Mouse (Mus musculus) cortical plate, adult 2 months (tissue): ENCODE results near the gene Nfkb1. TPM values are rescaled to one million over a fixed set of nuclear protein-coding genes. Genes with fewer than 3 reads are reported as not detected.

ENCODE experiments used
- H3K27ac ChIP-seq: fragments of 200-500 bp; 2 replicates; pipeline ENCODE4 v1.5.1; 2012; ENCODE audit warnings: low read length, control low read depth, inconsistent platforms; ENCODE audit not compliant: insufficient read depth
- H3K4me1 ChIP-seq: fragments of 200-500 bp; 2 replicates; pipeline ENCODE4 v1.6.1; 2011; ENCODE audit warnings: low read length; ENCODE audit not compliant: control insufficient read depth, insufficient read depth
- H3K4me3 ChIP-seq: fragments of 200-500 bp; 2 replicates; pipeline ENCODE4 v1.5.1; 2011; ENCODE audit warnings: mild to moderate bottlenecking, low read length, control low read depth; ENCODE audit not compliant: insufficient read depth
- CTCF ChIP-seq: fragments of 200-500 bp; IDR thresholded peaks from 2 replicates; pipeline ENCODE4 v1.5.1; 2011; ENCODE audit warnings: mild to moderate bottlenecking, control low read depth, low read length; ENCODE audit not compliant: insufficient read depth; ENCODE audit errors: extremely low read depth
- POLR2A ChIP-seq: fragments of 200-500 bp; IDR thresholded peaks from 2 replicates; pipeline ENCODE4 v1.6.1; 2011; ENCODE audit warnings: mild to moderate bottlenecking, low read length, control low read depth; ENCODE audit not compliant: insufficient read depth; ENCODE audit errors: extremely low read depth
- polyA plus RNA-seq: library from polyadenylated mRNA; depleted of rRNA; stranded (reverse); fragments of >200 nt; gene quantifications from 2 replicates; pipeline ENCODE4 v1.2.3, GENCODE M21; 2012

The Nfkb1 gene
- polyA plus RNA-seq, 1 experiment = 22.3 TPM

- no peaks in the 10 kb centered on the region; the same call in 1 of the 2 replicates for H3K4me1 ChIP-seq
- no peak overlapping the region for H3K27ac ChIP-seq
- TF ChIP-seq CTCF (no peak), POLR2A (no peak)
Observed at GRCm38 (mm10) chr3:135726521-135727275, 35.4 kb upstream of the Nfkb1 start.

GRCm38 (mm10) chr3:135726023-135726422 lies 34.7 kb upstream of the Nfkb1 start:
- no peaks in the 10 kb centered on the region for H3K4me1 ChIP-seq
- TF ChIP-seq CTCF = no peak
- no peak for TF ChIP-seq POLR2A
- no peak overlapping the region for H3K27ac ChIP-seq
- H3K4me3 ChIP-seq = no peak overlapping the region

More at GRCm38 (mm10) chr3:135726521-135727275, 35.4 kb upstream of the Nfkb1 start:
- no peak overlapping the region for H3K4me3 ChIP-seq

- TF ChIP-seq POLR2A (no peak), CTCF (no peak)
- Histone ChIP-seq H3K4me3 (no peak overlapping the region), H3K27ac (no peak overlapping the region), H3K4me1 (no peaks in the 10 kb centered on the region)
Observed at GRCm38 (mm10) chr3:135722104-135722503, 30.8 kb upstream of the Nfkb1 start.

- Histone ChIP-seq H3K27ac (no peak overlapping the region), H3K4me3 (no peak overlapping the region), H3K4me1 (no peaks in the 10 kb centered on the region)
- TF ChIP-seq CTCF (no peak), POLR2A (no peak)
Observed at GRCm38 (mm10) chr3:135719969-135720368, 28.6 kb upstream of the Nfkb1 start.

- Histone ChIP-seq H3K27ac (no peak overlapping the region), H3K4me1 (no peaks in the 10 kb centered on the region), H3K4me3 (no peak overlapping the region)
- TF ChIP-seq POLR2A (no peak), CTCF (no peak)
Observed at GRCm38 (mm10) chr3:135719179-135719532, 27.8 kb upstream of the Nfkb1 start.

GRCm38 (mm10) chr3:135718323-135719178 lies 27.2 kb upstream of the Nfkb1 start:
- Histone ChIP-seq H3K4me1 (no peaks in the 10 kb centered on the region), H3K4me3 (no peak overlapping the region), H3K27ac (no peak overlapping the region)
- TF ChIP-seq CTCF (no peak), POLR2A (no peak)

GRCm38 (mm10) chr3:135713016-135713950 lies 21.9 kb upstream of the Nfkb1 start:
- Histone ChIP-seq H3K27ac (no peak overlapping the region), H3K4me1 (no peaks in the 10 kb centered on the region), H3K4me3 (no peak overlapping the region)
- TF ChIP-seq POLR2A (no peak), CTCF (no peak)

GRCm38 (mm10) chr3:135711613-135712012 lies 20.3 kb upstream of the Nfkb1 start:
- no peak overlapping the region for H3K27ac ChIP-seq
- H3K4me1 ChIP-seq = no peaks in the 10 kb centered on the region
- TF ChIP-seq CTCF = no peak
- TF ChIP-seq POLR2A = no peak
- H3K4me3 ChIP-seq = no peak overlapping the region

GRCm38 (mm10) chr3:135711040-135711570 lies 19.8 kb upstream of the Nfkb1 start:
- H3K4me3 ChIP-seq = no peak overlapping the region
- no peaks in the 10 kb centered on the region for H3K4me1 ChIP-seq
- H3K27ac ChIP-seq = no peak overlapping the region
- TF ChIP-seq CTCF (no peak), POLR2A (no peak)
